Mouse (Mus musculus): ENCODE data around the gene Actrt2. TPM values are rescaled to one million over a fixed set of nuclear protein-coding genes. Genes with fewer than 3 reads are reported as not detected.

Actrt2 gene
- polyA plus RNA-seq, 1 experiment from 2014 or later, result not detected

DNA sequence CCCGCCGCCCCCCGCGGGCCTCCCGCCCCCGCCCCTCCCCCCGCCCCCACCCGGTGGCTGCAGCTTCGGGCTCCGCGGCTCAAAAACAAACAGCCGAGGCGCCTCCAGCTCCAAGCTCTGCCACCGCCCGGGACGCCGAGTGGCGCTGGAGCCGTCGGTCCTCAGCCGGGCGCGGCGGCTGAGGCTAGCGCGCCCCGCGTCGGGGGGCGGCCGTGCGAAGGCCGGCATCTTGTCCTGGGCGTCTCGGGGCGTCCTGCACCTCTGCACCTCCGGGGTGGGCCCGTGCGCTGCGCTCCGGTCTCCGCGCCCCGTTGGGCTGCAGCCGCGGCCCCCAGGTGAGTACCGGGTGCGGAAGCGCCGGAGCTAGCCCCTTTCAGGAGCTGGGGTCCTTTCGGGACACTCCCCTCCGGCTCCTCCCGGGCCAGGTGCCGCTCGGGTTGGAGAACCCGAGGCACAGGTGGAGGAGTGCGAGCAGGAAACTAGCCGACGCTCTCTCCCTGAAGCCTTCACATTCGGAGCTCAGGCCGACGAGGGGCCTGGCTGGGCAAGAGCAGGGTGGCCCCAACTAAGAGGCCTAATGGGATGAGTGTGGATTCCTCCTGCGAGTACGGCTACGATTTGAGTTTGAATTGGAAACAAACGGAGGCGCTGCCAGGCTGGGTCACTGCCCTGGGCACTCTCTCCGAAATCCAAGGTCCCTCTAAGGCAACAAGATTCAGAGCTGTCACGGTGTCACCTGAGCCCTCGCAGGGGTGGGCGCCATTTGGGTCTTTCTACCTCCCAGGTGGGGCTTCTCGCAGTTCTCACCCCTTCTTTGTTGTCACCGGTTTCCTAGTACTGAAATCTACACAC is 30.0 kb downstream of the Actrt2 start:
- peaks cover 13% of the 10 kb centered on the region; the same call in 1 of the 2 replicates for H3K4me1 ChIP-seq (ENCODE audit: control insufficient read depth, insufficient read depth, low read length)
- no peaks in the 10 kb centered on the region for H3K36me3 ChIP-seq (ENCODE audit: control insufficient read depth, insufficient read depth, low read length)
- ATAC-seq (ENCODE audit: low FRiP score, low TSS enrichment), result no peak
- peak overlapping the region; percentile 65 for H3K4me3 ChIP-seq (ENCODE audit: low read length)
- H3K9ac ChIP-seq (ENCODE audit: low read depth, low read length), result peak overlapping the region; percentile 82
- under 1% methylated on average over 62 of the region's 73 CpGs for WGBS
- no peaks in the 10 kb centered on the region for H3K9me3 ChIP-seq (ENCODE audit: control insufficient read depth, low read length)
- peaks cover 98% of the 10 kb centered on the region for H3K27me3 ChIP-seq (ENCODE audit: control insufficient read depth, insufficient read depth, low read length)
- H3K27ac ChIP-seq (ENCODE audit: low read depth, low read length), result peak overlapping the region; percentile 86
- peak overlapping the region; percentile 90 for H3K4me2 ChIP-seq (replicated peaks; ENCODE audit: low read depth, low read length)

DNA sequence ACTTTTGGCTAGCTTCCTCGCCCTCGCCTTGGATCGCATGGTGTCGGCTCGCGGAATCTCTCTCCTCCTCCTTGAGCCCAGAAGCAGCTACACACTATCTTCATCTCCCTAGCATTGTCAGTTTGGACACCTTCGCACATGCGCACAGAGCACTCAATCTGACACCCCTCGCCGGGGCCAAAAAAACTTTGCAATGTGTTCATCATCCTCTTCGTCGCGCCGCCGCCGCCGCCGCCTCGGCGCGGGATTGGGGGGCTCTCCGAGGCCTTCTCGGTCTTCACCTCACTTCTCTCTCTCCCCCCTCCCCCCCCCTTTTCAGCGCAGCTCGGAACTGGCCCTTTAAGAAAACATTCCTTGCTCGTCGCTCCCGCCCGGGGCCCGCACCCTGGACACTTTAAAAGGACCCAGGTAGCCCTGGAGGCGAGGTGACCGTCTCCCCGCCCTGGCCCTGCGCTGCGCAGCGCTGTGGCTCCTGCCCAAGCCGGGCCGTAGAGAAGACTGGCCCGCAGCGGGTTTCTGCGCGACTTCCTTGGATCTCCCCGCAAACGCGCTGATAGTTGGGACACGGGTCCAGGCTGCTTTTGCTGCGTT is 30.9 kb downstream of the Actrt2 start, which contains the start of gene Prdm16:
Prdm16 (minus strand) TSS at position 153 of the 591 bp plus-strand sequence.
- peak; percentile 38 for ATAC-seq (ENCODE audit: low FRiP score, low TSS enrichment)
- peak within 1 kb of the TSS; percentile 91 for H3K27ac ChIP-seq (ENCODE audit: low read depth, low read length)
- 0% methylated on average over 47 of the region's 47 CpGs for WGBS
- H3K9ac ChIP-seq (ENCODE audit: low read depth, low read length), result peak within 1 kb of the TSS; percentile 82
- no peaks in the 10 kb centered on the region for H3K36me3 ChIP-seq (ENCODE audit: control insufficient read depth, insufficient read depth, low read length)
- H3K9me3 ChIP-seq (ENCODE audit: control insufficient read depth, low read length), result no peaks in the 10 kb centered on the region
- peaks cover 13% of the 10 kb centered on the region; the same call in 1 of the 2 replicates for H3K4me1 ChIP-seq (ENCODE audit: control insufficient read depth, insufficient read depth, low read length)
- peak within 1 kb of the TSS; percentile 90 for H3K4me2 ChIP-seq (replicated peaks; ENCODE audit: low read depth, low read length)
- peak within 1 kb of the TSS; percentile 65 for H3K4me3 ChIP-seq (ENCODE audit: low read length)
- peaks cover 94% of the 10 kb centered on the region for H3K27me3 ChIP-seq (ENCODE audit: control insufficient read depth, insufficient read depth, low read length)

GRCm38 (mm10) chr4:154636053-154636433 is 31.6 kb downstream of the Actrt2 start:
- H3K4me2 ChIP-seq (replicated peaks; ENCODE audit: low read depth, low read length), result peak overlapping the region; percentile 90
- peak overlapping the region; percentile 82 for H3K9ac ChIP-seq (ENCODE audit: low read depth, low read length)
- peak overlapping the region; percentile 65 for H3K4me3 ChIP-seq (ENCODE audit: low read length)
- H3K27ac ChIP-seq (ENCODE audit: low read depth, low read length), result peak overlapping the region; percentile 91
- peaks cover 93% of the 10 kb centered on the region for H3K27me3 ChIP-seq (ENCODE audit: control insufficient read depth, insufficient read depth, low read length)
- no peaks in the 10 kb centered on the region for H3K9me3 ChIP-seq (ENCODE audit: control insufficient read depth, low read length)
- H3K4me1 ChIP-seq (ENCODE audit: control insufficient read depth, insufficient read depth, low read length), result peaks cover 13% of the 10 kb centered on the region; the same call in 1 of the 2 replicates
- no peaks in the 10 kb centered on the region for H3K36me3 ChIP-seq (ENCODE audit: control insufficient read depth, insufficient read depth, low read length)
- peak; percentile 47 for ATAC-seq (ENCODE audit: low FRiP score, low TSS enrichment)
- 1% methylated on average over 24 of the region's 30 CpGs for WGBS

GRCm38 (mm10) chr4:154635241-154636052 is 32.2 kb downstream of the Actrt2 start:
- H3K9me3 ChIP-seq (ENCODE audit: control insufficient read depth, low read length), result no peaks in the 10 kb centered on the region
- ATAC-seq (ENCODE audit: low FRiP score, low TSS enrichment), result peak; percentile 50
- H3K4me1 ChIP-seq (ENCODE audit: control insufficient read depth, insufficient read depth, low read length), result peaks cover 13% of the 10 kb centered on the region; the same call in 1 of the 2 replicates
- under 1% methylated on average over 92 of the region's 94 CpGs for WGBS
- H3K4me2 ChIP-seq (replicated peaks; ENCODE audit: low read depth, low read length), result peak overlapping the region; percentile 90
- no peaks in the 10 kb centered on the region for H3K36me3 ChIP-seq (ENCODE audit: control insufficient read depth, insufficient read depth, low read length)
- H3K9ac ChIP-seq (ENCODE audit: low read depth, low read length), result peak overlapping the region; percentile 82
- H3K27ac ChIP-seq (ENCODE audit: low read depth, low read length), result peak overlapping the region; percentile 91
- H3K27me3 ChIP-seq (ENCODE audit: control insufficient read depth, insufficient read depth, low read length), result peaks cover 90% of the 10 kb centered on the region
- peak overlapping the region; percentile 65 for H3K4me3 ChIP-seq (ENCODE audit: low read length)

DNA sequence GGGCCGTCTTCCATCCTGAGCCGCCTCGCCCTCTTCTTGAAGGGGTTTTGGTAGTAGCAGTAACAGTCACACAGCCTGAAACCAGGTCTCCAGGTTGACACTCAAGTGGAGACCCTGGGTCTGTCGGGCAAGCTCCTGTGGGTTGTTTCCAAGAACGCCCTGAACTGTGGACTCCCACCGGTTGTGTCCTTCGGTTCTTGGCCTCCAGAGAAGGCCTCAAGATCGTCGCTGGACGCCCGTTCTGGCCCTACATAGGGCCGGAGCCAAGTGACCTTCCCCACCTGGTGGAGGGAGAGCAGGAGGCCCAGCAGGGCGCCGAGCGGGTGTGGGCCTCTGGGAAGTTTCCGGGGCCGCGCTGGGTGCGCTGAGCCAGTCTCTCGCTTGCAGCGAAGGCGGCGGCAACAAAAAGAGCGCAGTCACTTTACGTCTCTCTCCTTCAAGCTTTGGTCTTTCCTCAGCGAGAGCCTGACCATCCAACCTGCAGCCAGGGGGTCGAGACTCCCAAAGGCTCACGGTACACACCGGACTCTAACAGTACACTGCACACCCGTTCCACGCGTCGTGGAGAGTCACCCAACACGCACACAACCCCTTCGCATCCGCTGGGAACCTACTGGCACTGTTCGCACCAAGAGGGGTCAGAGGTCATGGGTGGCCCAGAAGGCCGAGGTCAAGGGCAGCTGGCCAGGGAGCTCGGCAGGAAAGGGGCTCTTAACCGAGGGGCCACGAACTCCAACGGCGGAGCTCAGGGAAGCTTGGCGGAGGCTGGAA is 33.0 kb downstream of the Actrt2 start:
- peak overlapping the region; percentile 90 for H3K4me2 ChIP-seq (replicated peaks; ENCODE audit: low read depth, low read length)
- peaks cover 87% of the 10 kb centered on the region for H3K27me3 ChIP-seq (ENCODE audit: control insufficient read depth, insufficient read depth, low read length)
- ATAC-seq (ENCODE audit: low FRiP score, low TSS enrichment), result no peak
- H3K4me1 ChIP-seq (ENCODE audit: control insufficient read depth, insufficient read depth, low read length), result peaks cover 13% of the 10 kb centered on the region; the same call in 1 of the 2 replicates
- peak overlapping the region; percentile 82 for H3K9ac ChIP-seq (ENCODE audit: low read depth, low read length)
- H3K4me3 ChIP-seq (ENCODE audit: low read length), result peak overlapping the region; percentile 65
- peak overlapping the region; percentile 91; the same call in 1 of the 2 replicates for H3K27ac ChIP-seq (ENCODE audit: low read depth, low read length)
- 9% methylated on average over 44 of the region's 44 CpGs for WGBS
- no peaks in the 10 kb centered on the region for H3K9me3 ChIP-seq (ENCODE audit: control insufficient read depth, low read length)
- no peaks in the 10 kb centered on the region for H3K36me3 ChIP-seq (ENCODE audit: control insufficient read depth, insufficient read depth, low read length)

DNA sequence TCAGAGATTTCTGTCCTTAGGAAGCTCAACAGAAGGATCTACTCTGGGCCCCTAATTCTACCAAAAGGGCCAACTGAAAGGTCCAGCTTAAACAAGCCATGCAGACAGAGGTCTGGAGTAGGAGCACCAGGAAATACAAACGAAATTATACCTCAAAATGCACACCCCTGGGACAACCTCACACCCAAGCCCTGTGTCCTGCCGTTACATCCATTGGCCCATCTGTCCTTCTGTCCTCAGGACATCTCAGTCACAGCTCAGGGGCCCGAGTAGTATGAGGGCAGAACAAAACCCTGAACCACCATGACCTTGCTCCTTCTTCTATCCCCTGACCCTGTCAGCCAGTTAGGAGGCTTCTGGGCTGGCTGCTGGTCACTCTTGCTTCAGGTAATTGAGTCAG is 33.7 kb downstream of the Actrt2 start:
- Histone ChIP-seq H3K4me3 (ENCODE audit: low read length) (peak overlapping the region; percentile 65), H3K36me3 (ENCODE audit: control insufficient read depth, insufficient read depth, low read length) (no peaks in the 10 kb centered on the region), H3K9me3 (ENCODE audit: control insufficient read depth, low read length) (no peaks in the 10 kb centered on the region), H3K9ac (ENCODE audit: low read depth, low read length) (peak overlapping the region; percentile 82), H3K27me3 (ENCODE audit: control insufficient read depth, insufficient read depth, low read length) (peaks cover 87% of the 10 kb centered on the region), H3K4me2 (replicated peaks; ENCODE audit: low read depth, low read length) (peak overlapping the region; percentile 90), H3K4me1 (ENCODE audit: control insufficient read depth, insufficient read depth, low read length) (peaks cover 13% of the 10 kb centered on the region; the same call in 1 of the 2 replicates), H3K27ac (ENCODE audit: low read depth, low read length) (peak overlapping the region; percentile 56; the same call in 1 of the 2 replicates)
- ATAC-seq (ENCODE audit: low FRiP score, low TSS enrichment), result no peak
- 32% methylated on average over 3 of the region's 3 CpGs for WGBS

GRCm38 (mm10) chr4:154632800-154633764 is 34.6 kb downstream of the Actrt2 start:
- no peak for ATAC-seq (ENCODE audit: low FRiP score, low TSS enrichment)
- H3K9me3 ChIP-seq (ENCODE audit: control insufficient read depth, low read length), result no peaks in the 10 kb centered on the region
- H3K4me3 ChIP-seq (ENCODE audit: low read length), result peak overlapping the region; percentile 65
- H3K9ac ChIP-seq (ENCODE audit: low read depth, low read length), result peak overlapping the region; percentile 82
- no peaks in the 10 kb centered on the region for H3K36me3 ChIP-seq (ENCODE audit: control insufficient read depth, insufficient read depth, low read length)
- H3K4me2 ChIP-seq (replicated peaks; ENCODE audit: low read depth, low read length), result peak overlapping the region; percentile 90
- WGBS, result 33% methylated on average over 14 of the region's 14 CpGs
- H3K27me3 ChIP-seq (ENCODE audit: control insufficient read depth, insufficient read depth, low read length), result peaks cover 83% of the 10 kb centered on the region
- H3K4me1 ChIP-seq (ENCODE audit: control insufficient read depth, insufficient read depth, low read length), result peaks cover 13% of the 10 kb centered on the region; the same call in 1 of the 2 replicates
- H3K27ac ChIP-seq (ENCODE audit: low read depth, low read length), result no peak overlapping the region; the same call in 1 of the 2 replicates

Data from kidney, embryonic 14.5 days (tissue).